Mouse (Mus musculus) MEL (cell line): ENCODE data around the gene Nfat5.

ENCODE experiments used
- CHD2 ChIP-seq: IDR thresholded peaks from 2 replicates; pipeline ENCODE4 v1.6.1; 2011; ENCODE audit warnings: low read length, improper control_type of control experiment
- CTCF ChIP-seq, 3 experiments: IDR thresholded peaks in 2 of 3; conservative IDR thresholded peaks in 1 of 3; 2 replicates each; pipeline ENCODE4 v1.5.1; 2011 to 2012; ENCODE audit warnings: low read length in 3 of 3, low read depth in 2 of 3, mild to moderate bottlenecking in 2 of 3, improper control_type of control experiment in 1 of 3, inconsistent platforms in 1 of 3, mixed read lengths in 1 of 3, moderate library complexity in 1 of 3; ENCODE audit not compliant: control insufficient read depth in 1 of 3, insufficient read depth in 1 of 3, poor library complexity in 1 of 3, severe bottlenecking in 1 of 3
- HCFC1 ChIP-seq: IDR thresholded peaks from 2 replicates; pipeline ENCODE4 v1.6.1; 2012; ENCODE audit warnings: low read depth, mild to moderate bottlenecking, inconsistent platforms, low read length, improper control_type of control experiment, moderate library complexity
- MAFK ChIP-seq: IDR thresholded peaks from 2 replicates; pipeline ENCODE4 v1.6.1; 2011; ENCODE audit warnings: low read depth, mild to moderate bottlenecking, low read length, improper control_type of control experiment, borderline replicate concordance
- NELFE ChIP-seq: IDR thresholded peaks from 2 replicates; pipeline ENCODE4 v1.6.1; 2011; ENCODE audit warnings: low read depth, low read length, improper control_type of control experiment
- POLR2A ChIP-seq, 2 experiments: IDR thresholded peaks; 2 replicates each; pipeline ENCODE4 v1.6.1; 2011 to 2012; ENCODE audit warnings: low read length in 2 of 2, mild to moderate bottlenecking in 2 of 2, control low read depth in 1 of 2, improper control_type of control experiment in 1 of 2, low read depth in 1 of 2, moderate library complexity in 1 of 2; ENCODE audit not compliant: control insufficient read depth in 1 of 2, insufficient read depth in 1 of 2, poor library complexity in 1 of 2
- TAL1 ChIP-seq: IDR thresholded peaks from 2 replicates; pipeline ENCODE4 v1.6.1; 2012; ENCODE audit warnings: mild to moderate bottlenecking, inconsistent platforms, low read length, moderate library complexity, mixed read lengths

DNA sequence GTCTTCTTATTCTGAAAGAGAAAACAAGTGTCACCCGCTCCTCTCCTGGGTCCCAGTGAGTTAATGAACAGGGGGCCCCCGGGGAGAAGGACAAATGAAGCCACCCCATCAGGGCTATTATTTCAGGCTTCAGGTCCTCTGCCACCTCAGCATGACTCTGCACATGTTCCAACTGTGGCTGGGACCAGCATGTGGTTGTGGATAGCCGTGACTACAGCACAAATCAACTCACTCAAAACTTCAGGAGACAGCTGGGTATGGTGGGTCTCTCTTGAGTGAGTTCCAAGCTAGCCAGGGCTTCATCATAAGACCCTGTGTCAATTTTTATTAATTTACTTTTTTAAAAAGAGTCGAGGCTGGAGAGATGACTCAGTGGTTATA lies 97.9 kb downstream of the Nfat5 start:
- no peak for TF ChIP-seq MAFK
- TF ChIP-seq POLR2A (IDR thresholded peaks at IDR 0.05; ENCODE audit: control insufficient read depth in 1 of 2, insufficient read depth in 1 of 2, low read depth in 1 of 2, low read length in 2 of 2, poor library complexity in 1 of 2): no peak
- TF ChIP-seq HCFC1: no peak
- no peak for TF ChIP-seq CHD2
- TF ChIP-seq TAL1: no peak
- no peak for TF ChIP-seq NELFE
- no peak for TF ChIP-seq CTCF (IDR thresholded peaks at IDR 0.05 in 2 of 3, conservative IDR thresholded peaks at IDR 0.05 in 1 of 3; ENCODE audit: control insufficient read depth in 1 of 3, insufficient read depth in 1 of 3, low read depth in 2 of 3, low read length in 3 of 3, poor library complexity in 1 of 3, severe bottlenecking in 1 of 3)
